Mouse (Mus musculus) liver, embryonic 14.5 days (tissue): ENCODE measurements around the gene Wee1. TPM values are rescaled to one million over a fixed set of nuclear protein-coding genes. Genes with fewer than 3 reads are reported as not detected.

Experiments
- ATAC-seq: fragments of 200-750 bp; cut with Nextera tagmentation; 2 replicates; pipeline ENCODE4 v1.8.0; 2017; ENCODE audit warnings: moderate number of reproducible peaks, mild to moderate bottlenecking, moderate library complexity; ENCODE audit not compliant: insufficient read depth
- DNase-seq, 3 experiments: peaks; one replicate each; pipeline ENCODE4 v3.0.0-alpha.2; 2012 to 2013; ENCODE audit warnings: low read depth in 3 of 3, low spot score in 3 of 3
- H3K27ac ChIP-seq: fragments of 300-500 bp; sonication (generic); 2 replicates; pipeline ENCODE4 v1.5.1; 2014; ENCODE audit warnings: moderate library complexity, mild to moderate bottlenecking, control low read depth, inconsistent platforms
- H3K27me3 ChIP-seq: fragments of 300-500 bp; sonication (generic); 2 replicates; pipeline ENCODE4 v1.6.1; 2014; ENCODE audit warnings: mild to moderate bottlenecking, low read length, moderate library complexity; ENCODE audit not compliant: control insufficient read depth, insufficient read depth
- H3K36me3 ChIP-seq: fragments of 300-500 bp; sonication (generic); replicated peaks from 2 replicates; pipeline ENCODE4 v1.6.1; 2014; ENCODE audit warnings: low read depth; ENCODE audit not compliant: control insufficient read depth, insufficient read depth
- H3K4me1 ChIP-seq, 2 experiments: fragments of 200-500 bp in 1 of 2; fragments of 300-500 bp in 1 of 2; sonication (generic) in 1 of 2; replicated peaks; 2 replicates each; pipeline ENCODE4 v1.6.1; 2012 to 2014; ENCODE audit warnings: antibody characterized with exemption in 1 of 2, inconsistent platforms in 1 of 2, low read length in 1 of 2; ENCODE audit not compliant: control insufficient read depth in 2 of 2, insufficient read depth in 2 of 2
- H3K4me2 ChIP-seq: fragments of 300-500 bp; sonication (generic); 2 replicates; pipeline ENCODE4 v1.6.1; 2014; ENCODE audit warnings: low read depth, mild to moderate bottlenecking, control low read depth, moderate library complexity
- H3K4me3 ChIP-seq, 2 experiments: fragments of 200-500 bp in 1 of 2; fragments of 300-500 bp in 1 of 2; sonication (generic) in 1 of 2; 2 replicates each; pipeline ENCODE4 v1.5.1; 2012 to 2014; ENCODE audit warnings: low read depth in 2 of 2, low read length in 2 of 2, mild to moderate bottlenecking in 2 of 2, control low read depth in 1 of 2, inconsistent platforms in 1 of 2, moderate library complexity in 1 of 2; ENCODE audit not compliant: insufficient read depth in 1 of 2
- H3K9ac ChIP-seq: fragments of 300-500 bp; sonication (generic); replicated peaks from 2 replicates; pipeline ENCODE4 v1.6.1; 2014; ENCODE audit warnings: mild to moderate bottlenecking, control low read depth, moderate library complexity
- H3K9me3 ChIP-seq: fragments of 300-500 bp; sonication (generic); 2 replicates; pipeline ENCODE4 v1.6.1; 2016; ENCODE audit warnings: low read length, mixed read lengths; ENCODE audit not compliant: control insufficient read depth
- CTCF ChIP-seq: IDR thresholded peaks from 2 replicates; pipeline ENCODE4 v1.5.1; 2016; ENCODE audit warnings: antibody characterized with exemption, low read depth, control low read depth
- EP300 ChIP-seq: IDR thresholded peaks from 2 replicates; pipeline ENCODE4 v1.6.1; 2016; ENCODE audit warnings: antibody characterized with exemption, low read depth
- WGBS: fragments of 180-500 bp; shearing (Covaris S2); extraction: QIAGEN DNeasy Blood & Tissue Kit; methylation state at CpG from one replicate; pipeline ENCODE4 v1.1.7; 2014; ENCODE audit not compliant: insufficient replicate concordance; 5-methylcytosine and 5-hydroxymethylcytosine counted together
- polyA plus RNA-seq, 2 experiments: library from polyadenylated mRNA; depleted of rRNA in 1 of 2; stranded (reverse) in 1 of 2; unstranded in 1 of 2; fragments of >200 nt; fragmentation: Nextera tagmentation in 1 of 2; extraction: Ambion mirVana in 1 of 2; gene quantifications; 2 replicates each; pipeline versions ENCODE4 v1.2.1 to v1.2.3; 2012 to 2014

Wee1 gene
- polyA plus RNA-seq, 2 experiments: 8.1 to 8.8 TPM

GRCm38 (mm10) chr7:110133988-110134387, 12.1 kb downstream of the Wee1 start:
- Histone ChIP-seq H3K27me3 (no peaks in the 10 kb centered on the region), H3K4me3 (no peak overlapping the region), H3K9me3 (no peaks in the 10 kb centered on the region), H3K27ac (no peak overlapping the region), H3K36me3 (peaks cover 82% of the 10 kb centered on the region), H3K4me1 (no peaks in the 10 kb centered on the region), H3K4me2 (no peak overlapping the region), H3K9ac (no peak overlapping the region)
- ATAC-seq (no peak), DNase-seq (no peak)
- TF ChIP-seq CTCF: no peak
- no peak for TF ChIP-seq EP300
- WGBS: 69% methylated on average over 5 of the region's 5 CpGs

GRCm38 (mm10) chr7:110138538-110138937, 16.7 kb downstream of the Wee1 start:
- Histone ChIP-seq H3K4me3 (no peak overlapping the region), H3K4me1 (no peaks in the 10 kb centered on the region), H3K36me3 (peaks cover 90% of the 10 kb centered on the region), H3K4me2 (no peak overlapping the region), H3K27me3 (no peaks in the 10 kb centered on the region), H3K9ac (no peak overlapping the region), H3K27ac (no peak overlapping the region), H3K9me3 (no peaks in the 10 kb centered on the region)
- ATAC-seq (no peak), DNase-seq (no peak)
- 57% methylated on average over 2 of the region's 2 CpGs for WGBS
- no peak for TF ChIP-seq EP300
- TF ChIP-seq CTCF: peak; percentile 17; the same call in 1 of the 2 replicates

- ATAC-seq: no peak
- H3K4me1 ChIP-seq: no peaks in the 10 kb centered on the region
- H3K9ac ChIP-seq: no peak overlapping the region
- H3K4me3 ChIP-seq: no peak overlapping the region
- H3K36me3 ChIP-seq: peaks cover 51% of the 10 kb centered on the region
- no peak overlapping the region for H3K27ac ChIP-seq
- no peak for TF ChIP-seq CTCF
- TF ChIP-seq EP300: no peak
- no peak for DNase-seq
- H3K4me2 ChIP-seq: no peak overlapping the region
- 92% methylated on average over 1 of the region's 1 CpGs for WGBS
- H3K27me3 ChIP-seq: no peaks in the 10 kb centered on the region
- no peaks in the 10 kb centered on the region for H3K9me3 ChIP-seq
Observed at GRCm38 (mm10) chr7:110143863-110144262, 22.0 kb downstream of the Wee1 start.

- Histone ChIP-seq H3K4me2 (no peak overlapping the region), H3K4me1 (peaks cover 3 to 16% of the 10 kb centered on the region in 2 experiments; a peak in 3 of 4 replicates), H3K36me3 (no peaks in the 10 kb centered on the region), H3K9me3 (no peaks in the 10 kb centered on the region), H3K27ac (no peak overlapping the region), H3K9ac (no peak overlapping the region), H3K27me3 (no peaks in the 10 kb centered on the region), H3K4me3 (no peak overlapping the region)
- TF ChIP-seq CTCF: no peak
- no peak for TF ChIP-seq EP300
- ATAC-seq (no peak), DNase-seq (no peak)
- WGBS: 60% methylated on average over 5 of the region's 5 CpGs
Observed at GRCm38 (mm10) chr7:110152891-110153290, 31.0 kb downstream of the Wee1 start.

GRCm38 (mm10) chr7:110156712-110157260, 34.9 kb downstream of the Wee1 start:
- no peak overlapping the region for H3K9ac ChIP-seq
- peak overlapping the region; percentile 23; the same call in 1 of the 2 replicates for H3K4me2 ChIP-seq
- peaks cover 3 to 17% of the 10 kb centered on the region in 2 experiments; a peak in 3 of 4 replicates for H3K4me1 ChIP-seq
- no peak overlapping the region for H3K27ac ChIP-seq
- WGBS: 17% methylated on average over 4 of the region's 4 CpGs
- DNase-seq (no peak), ATAC-seq (peak; percentile 76)
- no peaks in the 10 kb centered on the region for H3K36me3 ChIP-seq
- H3K9me3 ChIP-seq: no peaks in the 10 kb centered on the region
- TF ChIP-seq CTCF: no peak
- no peak for TF ChIP-seq EP300
- H3K4me3 ChIP-seq: no peak overlapping the region
- no peaks in the 10 kb centered on the region for H3K27me3 ChIP-seq
